In the genomic region with DNA sequence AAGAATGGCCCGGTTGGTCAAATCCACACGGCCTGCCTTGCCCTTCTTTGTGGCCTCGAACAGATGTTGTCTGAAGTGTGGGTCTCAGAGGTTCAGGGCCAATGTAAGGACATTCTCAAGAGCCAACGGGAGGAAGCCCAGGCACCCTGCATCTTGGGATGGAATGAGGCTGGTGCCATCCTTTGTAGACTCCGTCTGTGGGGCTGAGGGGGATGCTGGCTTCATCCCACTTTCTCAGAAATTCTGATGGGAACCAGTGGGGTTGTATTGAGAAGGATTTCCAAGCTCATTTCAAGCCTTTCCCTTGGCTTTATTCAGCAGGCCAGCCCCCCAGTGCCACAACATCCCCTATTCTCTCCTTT, we compare ENCODE assay signal across 11 mouse cellular contexts. TPM values are rescaled to one million over a fixed set of nuclear protein-coding genes. Genes with fewer than 3 reads are reported as not detected.
DNase-seq lines count a peak whose midpoint lies in the region; ATAC-seq and TF ChIP-seq lines count a peak whose summit lies in the region.
"Had no signal": no experiment of that assay in that cellular context is flagged by ENCODE, and none has a peak within 500 bp of the region (broad histone marks: within the 10 kb centered on the region; RNA-seq: fewer than 3 reads in every experiment).

No protein-coding gene starts in this region.

- H3K36me3 ChIP-seq in intestine, embryonic 14.5 days (ENCODE audit: control insufficient read depth, insufficient read depth, low read length) = no peaks in the 10 kb centered on the region
- H3K36me3 ChIP-seq in intestine, postnatal 0 days (ENCODE audit: control insufficient read depth, insufficient read depth) = no peaks in the 10 kb centered on the region
- H3K36me3 ChIP-seq in midbrain, embryonic 10.5 days = no peaks in the 10 kb centered on the region
- no peaks in the 10 kb centered on the region for H3K36me3 ChIP-seq in midbrain, embryonic 14.5 days (ENCODE audit: control insufficient read depth, insufficient read depth, low read length)
- no peaks in the 10 kb centered on the region for H3K36me3 ChIP-seq in intestine, embryonic 15.5 days
- no peaks in the 10 kb centered on the region for H3K36me3 ChIP-seq in stomach, embryonic 14.5 days (ENCODE audit: control insufficient read depth, insufficient read depth, low read length)

- H3K4me2 ChIP-seq in intestine, embryonic 14.5 days (ENCODE audit: low read length) = no peak overlapping the region
- no peak overlapping the region for H3K4me2 ChIP-seq in intestine, postnatal 0 days (replicated peaks; ENCODE audit: low read depth)
- no peak overlapping the region for H3K4me2 ChIP-seq in midbrain, embryonic 14.5 days (ENCODE audit: low read length)
- no peak overlapping the region for H3K4me2 ChIP-seq in intestine, embryonic 15.5 days (replicated peaks)
- H3K4me2 ChIP-seq in stomach, embryonic 14.5 days (replicated peaks; ENCODE audit: low read depth, low read length) = no peak overlapping the region
- H3K4me2 ChIP-seq: heart, embryonic 11.5 days had no signal

- peak overlapping the region; percentile 81 for H3K27ac ChIP-seq in intestine, embryonic 14.5 days (ENCODE audit: low read depth)
- H3K27ac ChIP-seq in intestine, postnatal 0 days (ENCODE audit: low read depth, low read length) = no peak overlapping the region; the same call in 1 of the 2 replicates
- H3K27ac ChIP-seq in midbrain, embryonic 10.5 days (replicated peaks) = peak overlapping the region; percentile 4; the same call in 1 of the 2 replicates
- no peak overlapping the region for H3K27ac ChIP-seq in midbrain, embryonic 14.5 days (replicated peaks; ENCODE audit: low read depth, low read length)
- peak overlapping the region; percentile 88 for H3K27ac ChIP-seq in intestine, embryonic 15.5 days
- peak overlapping the region; percentile 95 for H3K27ac ChIP-seq in stomach, embryonic 14.5 days (ENCODE audit: low read length)
- H3K27ac ChIP-seq: liver, embryonic 14.5 days had no signal

- 66% methylated on average over 5 of the region's 5 CpGs for WGBS in intestine, embryonic 14.5 days
- 86% methylated on average over 5 of the region's 5 CpGs for WGBS in intestine, postnatal 0 days
- WGBS in midbrain, embryonic 10.5 days = 93% methylated on average over 5 of the region's 5 CpGs
- 92% methylated on average over 5 of the region's 5 CpGs for WGBS in midbrain, embryonic 14.5 days
- 77% methylated on average over 5 of the region's 5 CpGs for WGBS in intestine, embryonic 15.5 days
- 63% methylated on average over 5 of the region's 5 CpGs for WGBS in stomach, embryonic 14.5 days

- no peak for ATAC-seq in intestine, embryonic 14.5 days (replicated peaks; ENCODE audit: low FRiP score, low TSS enrichment, low read depth)
- no peak for ATAC-seq in intestine, postnatal 0 days
- ATAC-seq in midbrain, embryonic 14.5 days (ENCODE audit: low FRiP score, low TSS enrichment) = no peak
- ATAC-seq in intestine, embryonic 15.5 days = no peak
- no peak for ATAC-seq in stomach, embryonic 14.5 days (ENCODE audit: insufficient number of reproducible peaks, insufficient read depth, low FRiP score, low read depth)
- ATAC-seq in granulocyte monocyte progenitor cell, adult 5-6 weeks (replicated peaks; ENCODE audit: poor library complexity, severe bottlenecking) = no peak

- no peaks in the 10 kb centered on the region for H3K27me3 ChIP-seq in intestine, embryonic 14.5 days (replicated peaks; ENCODE audit: control insufficient read depth, insufficient read depth, low read length)
- no peaks in the 10 kb centered on the region for H3K27me3 ChIP-seq in intestine, postnatal 0 days (replicated peaks; ENCODE audit: control insufficient read depth, insufficient read depth, low read length)
- H3K27me3 ChIP-seq in midbrain, embryonic 10.5 days (ENCODE audit: low read depth, poor library complexity, severe bottlenecking) = no peaks in the 10 kb centered on the region
- H3K27me3 ChIP-seq in midbrain, embryonic 14.5 days (ENCODE audit: control insufficient read depth, insufficient read depth, low read length) = no peaks in the 10 kb centered on the region
- H3K27me3 ChIP-seq in intestine, embryonic 15.5 days (replicated peaks) = no peaks in the 10 kb centered on the region
- H3K27me3 ChIP-seq in stomach, embryonic 14.5 days (ENCODE audit: control insufficient read depth, insufficient read depth, low read length) = no peaks in the 10 kb centered on the region

- peaks cover 21% of the 10 kb centered on the region for H3K4me1 ChIP-seq in intestine, embryonic 14.5 days (replicated peaks; ENCODE audit: control insufficient read depth, insufficient read depth, low read length)
- H3K4me1 ChIP-seq in intestine, postnatal 0 days (replicated peaks; ENCODE audit: control insufficient read depth, insufficient read depth, low read length) = no peaks in the 10 kb centered on the region
- H3K4me1 ChIP-seq in midbrain, embryonic 10.5 days = no peaks in the 10 kb centered on the region
- H3K4me1 ChIP-seq in midbrain, embryonic 14.5 days (ENCODE audit: control insufficient read depth, insufficient read depth, low read length) = no peaks in the 10 kb centered on the region
- peaks cover 20% of the 10 kb centered on the region for H3K4me1 ChIP-seq in intestine, embryonic 15.5 days (replicated peaks)
- peaks cover 18% of the 10 kb centered on the region for H3K4me1 ChIP-seq in stomach, embryonic 14.5 days (ENCODE audit: control insufficient read depth, insufficient read depth, low read length)

- DNase-seq in intestine, embryonic 14.5 days (ENCODE audit: low spot score) = no peak
- no peak for DNase-seq in midbrain, embryonic 10.5 days (ENCODE audit: low spot score)
- no peak for DNase-seq in midbrain, embryonic 14.5 days
- DNase-seq in ovary, adult 18-20 months (ENCODE audit: low spot score) = no peak

- TF ChIP-seq CTCF in intestine, postnatal 0 days (IDR thresholded peaks at IDR 0.05; ENCODE audit: low read depth) = no peak

- no peak overlapping the region for H3K9ac ChIP-seq in intestine, embryonic 14.5 days (ENCODE audit: low read length)
- no peak overlapping the region for H3K9ac ChIP-seq in intestine, postnatal 0 days (ENCODE audit: low read depth, low read length)
- H3K9ac ChIP-seq in midbrain, embryonic 14.5 days (replicated peaks; ENCODE audit: low read length) = no peak overlapping the region
- no peak overlapping the region for H3K9ac ChIP-seq in intestine, embryonic 15.5 days
- H3K9ac ChIP-seq in stomach, embryonic 14.5 days (replicated peaks; ENCODE audit: low read depth, low read length) = no peak overlapping the region
- H3K9ac ChIP-seq: liver, embryonic 14.5 days had no signal

- no peak overlapping the region for H3K4me3 ChIP-seq in intestine, embryonic 14.5 days (ENCODE audit: low read depth, low read length)
- H3K4me3 ChIP-seq in intestine, postnatal 0 days (ENCODE audit: low read depth, low read length) = no peak overlapping the region
- no peak overlapping the region for H3K4me3 ChIP-seq in midbrain, embryonic 10.5 days
- H3K4me3 ChIP-seq in midbrain, embryonic 14.5 days (replicated peaks; ENCODE audit: low read depth, low read length) = no peak overlapping the region
- H3K4me3 ChIP-seq in intestine, embryonic 15.5 days (replicated peaks) = no peak overlapping the region
- H3K4me3 ChIP-seq in stomach, embryonic 14.5 days (ENCODE audit: low read depth, low read length) = no peak overlapping the region
- H3K4me3 ChIP-seq: erythroblast, embryonic 14.5 days had no signal

- no peaks in the 10 kb centered on the region for H3K9me3 ChIP-seq in intestine, embryonic 14.5 days (ENCODE audit: control insufficient read depth, low read length)
- H3K9me3 ChIP-seq in intestine, postnatal 0 days (ENCODE audit: control insufficient read depth) = no peaks in the 10 kb centered on the region
- no peaks in the 10 kb centered on the region for H3K9me3 ChIP-seq in midbrain, embryonic 10.5 days (replicated peaks)
- no peaks in the 10 kb centered on the region for H3K9me3 ChIP-seq in midbrain, embryonic 14.5 days (ENCODE audit: control insufficient read depth, low read length)
- no peaks in the 10 kb centered on the region for H3K9me3 ChIP-seq in intestine, embryonic 15.5 days
- no peaks in the 10 kb centered on the region for H3K9me3 ChIP-seq in stomach, embryonic 14.5 days (ENCODE audit: control insufficient read depth, low read depth, low read length)

RNA-seq across cellular contexts. Expression of gene Haao, which starts 41.5 kb away (rescaled TPM):
- 0.26 and 0.38 TPM in 2 replicates for polyA plus RNA-seq in intestine, embryonic 14.5 days (2014; fragmentation: Nextera tagmentation; extraction: Ambion mirVana)
- 0.40 TPM in 1 of 2 replicates, not detected in the other for polyA plus RNA-seq in intestine, postnatal 0 days (2015; fragmentation: Nextera tagmentation; extraction: Ambion mirVana)
- polyA plus RNA-seq in midbrain, embryonic 10.5 days (2016; fragmentation: Nextera tagmentation; extraction: Ambion mirVana) = 0.11 and 0.27 TPM in 2 replicates
- polyA plus RNA-seq in midbrain, embryonic 14.5 days (2014; fragmentation: Nextera tagmentation; extraction: Ambion mirVana) = 0.20 TPM in 1 of 2 replicates, not detected in the other
- polyA plus RNA-seq in intestine, embryonic 15.5 days (2015; fragmentation: Nextera tagmentation; extraction: Ambion mirVana) = 1.1 and 1.2 TPM in 2 replicates
- 0.27 and 1.1 TPM in 2 replicates for polyA plus RNA-seq in stomach, embryonic 14.5 days (2014; fragmentation: Nextera tagmentation; extraction: Ambion mirVana)
- total RNA-seq in granulocyte monocyte progenitor cell, adult 5-6 weeks (2014; fragmentation: Nextera tagmentation) = 36.7 and 42.2 TPM in 2 replicates
- total RNA-seq in granulocyte monocyte progenitor cell, adult 5-6 weeks (2017) = 17.0 and 26.2 TPM in 2 replicates
- polyA plus RNA-seq: erythroblast, embryonic 14.5 days had no signal

Comparison
In these comparisons a context has a peak if more than half of its experiments do, and no peak if none do; other contexts are left out.
1. H3K27ac ChIP-seq: peak in intestine, embryonic 14.5 days (single experiment), midbrain, embryonic 10.5 days (single experiment), intestine, embryonic 15.5 days (single experiment) and stomach, embryonic 14.5 days (single experiment); none in intestine, postnatal 0 days (single experiment) and midbrain, embryonic 14.5 days (single experiment).